Mouse (Mus musculus): Measurements from ENCODE around the gene Wdr90.

- TF ChIP-seq CTCF (IDR thresholded peaks at IDR 0.05), result peak; percentile 97
- no peak for TF ChIP-seq POLR2A (IDR thresholded peaks at IDR 0.05; ENCODE audit: insufficient read depth, low read depth, low read length)
- peak; percentile 70; the same call in 1 of the 2 replicates for TF ChIP-seq EP300 (IDR thresholded peaks at IDR 0.05; ENCODE audit: insufficient read depth, low read depth, low read length)
These were observed 60.3 kb downstream of the Wdr90 start for GRCm38 (mm10) chr17:25801029-25801428.

Data from heart, adult 2 months (tissue).